Mouse (Mus musculus): Measurements from ENCODE around the gene Psmd6.

Gene Psmd6

DNA sequence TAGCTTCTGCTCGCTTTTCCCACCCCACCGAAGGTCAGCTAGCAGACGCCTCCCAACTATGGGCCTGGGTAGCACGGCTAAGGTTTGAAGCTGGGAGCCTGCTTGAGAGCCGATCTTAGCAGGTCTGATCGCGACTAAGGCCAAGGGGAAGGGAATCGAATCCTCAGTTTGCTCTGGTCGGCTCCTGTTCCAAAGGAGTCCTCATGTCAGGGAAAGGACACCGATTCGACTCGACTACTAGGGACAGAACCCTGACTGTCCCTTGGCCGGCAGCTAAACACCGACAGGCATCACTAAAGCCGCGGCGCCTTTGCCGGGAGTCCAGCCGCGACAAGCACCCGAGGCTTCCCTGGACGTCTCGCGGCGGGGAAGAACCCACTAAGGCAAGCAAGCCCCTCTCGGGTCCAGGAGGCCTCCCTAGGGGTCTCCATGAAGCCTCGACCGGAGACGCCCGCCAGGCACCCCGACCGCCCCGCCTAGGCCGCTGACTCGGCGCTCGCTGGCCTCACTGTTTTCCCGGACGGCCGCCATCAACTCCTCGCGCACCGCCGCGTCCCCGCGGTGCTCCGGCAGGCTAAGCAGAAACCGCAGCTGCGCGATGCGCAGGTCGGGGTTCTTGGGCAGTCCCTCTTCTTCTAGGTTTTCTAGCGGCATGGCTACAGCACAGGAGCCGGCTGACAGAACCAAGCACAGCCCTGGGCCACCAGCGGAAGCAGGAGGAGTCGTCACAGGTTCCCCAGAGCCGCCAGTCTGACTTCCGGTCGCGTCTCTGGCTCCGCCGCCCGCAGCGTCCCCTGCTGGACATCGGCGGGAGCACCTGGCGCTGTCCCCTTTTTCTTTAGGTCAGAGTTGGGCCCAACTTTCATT, at the start of gene Psmd6:
Gene Psmd6 (minus strand): TSS at position 755 of the 867 bp plus-strand sequence.
- peak; percentile 79 to 92 for DNase-seq

- DNase-seq: no peak
Measured at GRCm38 (mm10) chr14:14110710-14111109, 10.1 kb downstream of the Psmd6 start.

DNA sequence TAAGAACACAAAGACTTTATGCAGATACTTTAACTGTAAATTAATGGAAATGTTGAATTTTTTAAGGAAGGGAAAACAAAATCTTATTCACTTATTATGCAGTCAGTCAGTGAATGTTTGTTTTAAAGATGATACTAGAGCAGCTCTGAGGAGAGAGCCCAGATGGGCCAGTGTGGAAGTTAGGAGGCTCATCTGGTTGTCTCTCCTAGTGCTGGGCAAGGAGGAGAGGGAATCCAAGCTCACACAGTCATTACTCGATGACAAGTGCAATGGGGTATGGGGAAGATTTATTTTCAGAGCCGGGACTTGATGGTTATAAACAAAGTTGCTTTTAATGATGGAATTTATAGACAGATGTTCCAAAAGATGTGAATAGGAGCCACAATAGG, 15.9 kb downstream of the Psmd6 start:
- DNase-seq: no peak

- DNase-seq: no peak
Measured at GRCm38 (mm10) chr14:14104213-14104929, 16.4 kb downstream of the Psmd6 start.

- no peak for DNase-seq
Measured at GRCm38 (mm10) chr14:14101296-14101695, 19.5 kb downstream of the Psmd6 start.

- no peak for DNase-seq
Measured at GRCm38 (mm10) chr14:14100773-14101280, 20.0 kb downstream of the Psmd6 start.

- DNase-seq: peak; percentile 71 to 90
Measured at GRCm38 (mm10) chr14:14098330-14098980, 22.3 kb downstream of the Psmd6 start.

GRCm38 (mm10) chr14:14090571-14090970, 30.2 kb downstream of the Psmd6 start:
- DNase-seq: no peak

DNA sequence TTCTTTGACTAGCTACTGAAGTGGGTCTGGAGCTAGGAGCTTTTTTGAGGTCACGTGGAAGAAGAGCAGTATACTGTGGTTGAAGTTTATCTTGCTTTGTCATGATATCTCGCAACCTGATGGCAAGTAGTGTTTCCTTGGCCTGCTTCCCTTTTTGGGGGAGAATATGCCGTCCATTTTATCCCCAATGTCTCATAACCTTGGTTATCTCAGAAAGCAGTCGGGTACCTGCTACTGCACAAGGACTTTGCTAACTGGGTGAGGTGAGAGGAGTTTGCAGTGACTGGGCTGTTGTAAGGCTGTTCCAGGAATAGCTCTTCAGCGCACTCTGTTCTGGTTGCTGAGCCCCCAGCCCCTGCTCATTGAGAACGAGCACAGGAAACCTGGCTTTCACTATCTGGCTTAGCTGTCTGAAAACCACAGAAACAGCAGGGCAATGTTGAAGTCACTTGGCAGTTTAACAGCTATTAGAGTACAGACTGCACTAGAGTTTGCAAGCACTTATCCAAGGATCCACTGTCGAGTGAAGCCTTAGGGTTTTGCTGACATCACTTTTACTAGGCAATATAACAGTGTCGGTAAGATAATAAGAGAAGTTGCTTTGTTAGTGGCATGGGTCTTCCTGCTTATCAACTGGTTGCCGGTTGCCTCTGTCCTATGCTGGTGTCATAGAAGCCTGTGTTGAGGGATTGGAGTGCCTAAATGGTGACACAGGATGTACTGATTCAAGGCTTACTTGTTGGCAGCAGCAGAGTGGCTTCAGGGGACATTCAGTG, 32.6 kb downstream of the Psmd6 start:
- DNase-seq: no peak

DNA sequence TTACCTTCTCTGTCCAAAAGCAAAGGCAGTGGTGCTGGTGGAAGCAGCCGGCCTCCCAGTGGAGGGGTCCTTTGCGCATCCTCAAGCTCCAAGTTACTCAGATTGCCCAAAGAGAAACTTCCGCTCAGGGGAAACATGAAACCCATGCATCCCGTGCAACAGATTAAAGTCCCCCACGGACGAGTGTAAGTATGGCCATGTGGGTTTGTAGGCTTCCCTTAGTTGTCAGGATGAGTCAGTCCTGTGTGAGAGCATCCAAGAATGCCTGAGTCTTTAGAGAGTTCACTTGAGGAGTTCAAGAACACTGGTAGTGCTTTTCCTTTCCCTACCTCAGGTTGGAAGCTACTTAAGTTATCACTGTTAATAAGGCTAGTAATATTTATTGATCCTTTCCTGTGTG, 33.4 kb downstream of the Psmd6 start:
- DNase-seq: no peak

- no peak for DNase-seq
Measured at GRCm38 (mm10) chr14:14086711-14087263, 34.0 kb downstream of the Psmd6 start.

GRCm38 (mm10) chr14:14083811-14084210, 37.0 kb downstream of the Psmd6 start:
- no peak for DNase-seq

DNA sequence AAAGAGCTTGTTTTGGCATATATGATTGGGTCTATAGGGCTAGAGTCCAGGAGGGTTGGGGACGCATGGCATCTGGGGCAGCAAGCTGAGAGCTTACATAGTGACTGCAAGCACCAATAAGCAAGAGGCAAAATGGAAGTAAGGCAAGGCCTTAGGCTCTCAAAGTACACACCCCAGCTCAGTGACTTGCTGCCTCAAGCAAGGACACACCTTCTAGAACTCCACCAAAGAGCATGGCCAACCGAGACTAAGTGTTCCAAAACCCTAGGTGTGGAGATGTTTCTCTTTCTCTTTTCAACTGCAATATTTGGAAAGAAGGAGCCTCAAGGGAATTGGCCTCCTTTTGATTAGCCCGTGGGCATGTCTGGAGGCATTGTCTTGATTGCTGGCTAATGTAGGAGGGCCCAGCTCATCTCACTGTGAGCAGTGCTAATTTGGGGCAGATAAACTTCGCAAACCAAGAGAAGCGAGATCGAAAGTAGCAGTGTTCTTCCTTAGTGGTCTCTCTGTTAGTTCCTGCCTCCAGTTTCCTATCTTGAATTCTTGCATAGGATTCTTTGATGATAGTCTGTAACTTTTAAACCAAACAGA, 40.1 kb downstream of the Psmd6 start:
- DNase-seq: no peak

GRCm38 (mm10) chr14:14071456-14071855, 49.3 kb downstream of the Psmd6 start:
- no peak for DNase-seq

DNA sequence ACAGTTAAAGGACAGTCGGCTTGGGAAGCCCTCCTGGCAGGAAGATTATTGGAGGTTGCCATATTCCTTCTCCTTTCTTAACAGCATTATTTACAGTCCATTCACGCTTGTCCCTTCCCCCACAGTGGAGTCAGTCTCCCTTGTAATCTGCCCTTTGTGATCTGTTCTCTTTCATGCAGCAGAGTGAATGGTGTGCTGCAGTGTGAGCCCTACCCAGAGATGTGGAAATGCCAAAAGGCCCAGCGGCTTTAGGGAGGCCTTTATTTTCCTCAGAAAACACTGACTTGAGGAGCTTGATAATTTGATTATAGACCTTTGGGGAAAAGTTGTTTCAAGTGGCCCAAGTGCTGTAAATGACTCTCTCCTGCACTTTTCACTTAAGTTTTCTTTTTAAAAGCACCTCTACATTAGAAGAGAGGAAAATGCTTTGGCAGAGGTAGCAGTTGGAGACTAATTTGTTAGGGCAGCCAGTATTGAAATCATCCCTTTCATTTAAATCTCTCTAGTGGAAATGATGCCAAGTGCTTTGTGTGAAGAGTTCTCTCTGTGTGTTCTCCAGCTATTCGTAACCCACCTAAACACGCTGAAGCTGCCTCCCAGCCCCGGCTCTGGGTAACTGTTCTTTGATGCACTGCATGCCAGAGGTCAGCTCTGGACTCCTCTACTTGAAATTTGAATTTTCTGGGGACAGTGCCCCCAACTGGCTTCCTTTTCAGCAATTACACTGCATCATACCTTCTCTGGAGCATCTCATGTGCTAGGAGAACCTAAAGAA, 50.1 kb downstream of the Psmd6 start:
- DNase-seq: no peak

- DNase-seq: no peak
Measured at GRCm38 (mm10) chr14:14068553-14068952, 52.2 kb downstream of the Psmd6 start.

DNA sequence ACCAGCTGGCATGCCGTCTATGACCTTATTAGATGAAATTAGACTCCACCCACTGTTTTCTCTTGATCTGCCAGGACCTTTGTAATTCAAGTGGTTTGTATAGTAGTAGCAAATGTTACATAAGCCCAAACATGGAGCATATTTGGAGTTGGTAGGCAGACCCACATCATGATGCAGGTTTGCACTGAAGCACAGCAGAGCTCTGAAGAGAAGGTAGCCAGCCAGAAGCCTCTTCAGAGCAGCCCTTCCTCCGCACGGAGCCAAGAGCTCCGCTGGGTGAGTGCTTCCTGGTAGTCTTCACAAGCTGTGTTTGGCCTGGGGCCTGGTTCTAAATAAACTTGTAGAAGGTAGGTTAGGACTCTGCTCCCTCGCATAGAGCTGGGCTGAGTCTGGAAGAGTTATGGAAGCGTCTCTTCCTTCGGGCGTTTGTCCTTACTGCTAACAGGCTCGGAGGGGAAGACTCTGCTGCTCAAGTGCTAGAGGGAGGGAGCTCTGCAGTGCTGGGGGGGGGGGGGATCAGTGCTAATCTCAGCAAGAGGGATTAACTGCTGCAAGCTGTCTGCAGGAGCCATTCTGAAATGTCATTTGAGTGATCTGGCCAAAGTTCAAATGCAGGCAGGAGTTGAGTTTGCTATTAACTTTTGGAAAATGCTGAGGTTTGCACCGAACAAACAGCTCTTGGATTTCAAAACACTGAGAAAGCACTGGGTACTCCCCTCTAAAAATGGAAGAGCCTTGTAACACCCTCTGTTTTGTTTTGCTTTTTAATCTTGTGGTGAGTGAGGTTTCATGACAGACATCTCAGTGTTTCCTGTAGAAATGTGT, 52.9 kb downstream of the Psmd6 start:
- DNase-seq: peak; percentile 16 to 47

GRCm38 (mm10) chr14:14066241-14066640, 54.5 kb downstream of the Psmd6 start:
- DNase-seq: no peak

DNA sequence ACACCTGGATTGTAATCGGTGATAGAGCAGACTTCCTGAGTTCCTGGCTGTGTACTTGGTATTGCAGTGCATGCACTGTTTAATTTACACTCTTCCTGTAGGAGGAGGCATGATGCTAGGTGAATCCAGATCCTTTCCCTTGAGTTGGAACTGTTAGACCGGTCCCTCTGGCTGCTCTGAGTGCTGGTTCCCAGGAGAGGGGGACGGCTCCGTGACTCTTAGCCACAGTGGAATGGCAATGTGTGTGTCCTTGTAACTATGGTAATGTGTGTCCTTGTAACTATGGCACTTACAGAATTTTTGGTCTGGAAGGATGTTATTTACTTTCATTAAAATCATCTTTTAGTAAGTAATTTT, 55.7 kb downstream of the Psmd6 start:
- DNase-seq: no peak

- DNase-seq: no peak
Measured at GRCm38 (mm10) chr14:14064486-14065141, 56.2 kb downstream of the Psmd6 start.
